Mouse (Mus musculus): Measurements from ENCODE around the gene Clpx.
"Not testable (repeated sequence)": the region's sequence is repeated elsewhere in the genome, so short reads cannot be mapped to it uniquely, and the experiment has no call there.

The Clpx gene

GRCm38 (mm10) chr9:65293973-65294715, at the start of gene Clpx:
Gene Clpx, plus strand, starts transcription at chr9:65294260.
- in situ Hi-C loops (cut with MboI, MseI), result no loop called here

GRCm38 (mm10) chr9:65247502-65248376, 46.3 kb upstream of the Clpx start:
- in situ Hi-C loops (cut with MboI, MseI), result no loop called here

GRCm38 (mm10) chr9:65248377-65248690, 45.7 kb upstream of the Clpx start:
- in situ Hi-C loops (cut with MboI, MseI), result no loop called here

GRCm38 (mm10) chr9:65252026-65252425, 42.0 kb upstream of the Clpx start:
- in situ Hi-C loops (cut with MboI, MseI), result loop anchor here (10.0 kb wide), 1 partner anchor 403 kb away; no protein-coding TSS in a partner anchor

GRCm38 (mm10) chr9:65255906-65256600, 38.0 kb upstream of the Clpx start:
- in situ Hi-C loops (cut with MboI, MseI), result loop anchor here (10.0 kb wide), 1 partner anchor 399 kb away; no protein-coding TSS in a partner anchor

- in situ Hi-C loops (cut with MboI, MseI), result loop anchor here (10.0 kb wide), 1 partner anchor 397 kb away; no protein-coding TSS in a partner anchor
Observed at GRCm38 (mm10) chr9:65257218-65257910, 36.7 kb upstream of the Clpx start.

- in situ Hi-C loops (cut with MboI, MseI), result loop anchor here (10.0 kb wide), 1 partner anchor 395 kb away; no protein-coding TSS in a partner anchor
Observed at GRCm38 (mm10) chr9:65259366-65259765, 34.7 kb upstream of the Clpx start.

- in situ Hi-C loops (cut with MboI, MseI), result loop anchor here (10.0 kb wide), 1 partner anchor 1843 kb away; no protein-coding TSS in a partner anchor
Observed at GRCm38 (mm10) chr9:65261591-65262230, 32.3 kb upstream of the Clpx start.

- in situ Hi-C loops (cut with MboI, MseI), result loop anchor here (10.0 kb wide), 1 partner anchor 1842 kb away; no protein-coding TSS in a partner anchor
Observed at GRCm38 (mm10) chr9:65262641-65263120, 31.4 kb upstream of the Clpx start.

- in situ Hi-C loops (cut with MboI, MseI), result loop anchor here (10.0 kb wide), 1 partner anchor 1840 kb away; no protein-coding TSS in a partner anchor
Observed at GRCm38 (mm10) chr9:65264959-65265358, 29.1 kb upstream of the Clpx start, which contains the start of gene Cilp. Gene Cilp, plus strand, starts transcription at chr9:65265180.

- in situ Hi-C loops (cut with MboI, MseI), result loop anchor here (10.0 kb wide), 1 partner anchor 1837 kb away; no protein-coding TSS in a partner anchor
Observed at GRCm38 (mm10) chr9:65267742-65268515, 26.1 kb upstream of the Clpx start.

- in situ Hi-C loops (cut with MboI, MseI), result no loop called here
Observed at GRCm38 (mm10) chr9:65273048-65273809, 20.8 kb upstream of the Clpx start.

GRCm38 (mm10) chr9:65273873-65274272, 20.2 kb upstream of the Clpx start:
- in situ Hi-C loops (cut with MboI, MseI), result no loop called here

- in situ Hi-C loops (cut with MboI, MseI), result not testable (repeated sequence)
Observed at GRCm38 (mm10) chr9:65274851-65275250, 19.2 kb upstream of the Clpx start.

GRCm38 (mm10) chr9:65275810-65276530, 18.1 kb upstream of the Clpx start:
- in situ Hi-C loops (cut with MboI, MseI), result no loop called here

- in situ Hi-C loops (cut with MboI, MseI), result no loop called here
Observed at GRCm38 (mm10) chr9:65281536-65282151, 12.4 kb upstream of the Clpx start.

- in situ Hi-C loops (cut with MboI, MseI), result no loop called here
Observed at GRCm38 (mm10) chr9:65283301-65283700, 10.8 kb upstream of the Clpx start.

- in situ Hi-C loops (cut with MboI, MseI), result not testable (repeated sequence)
Observed at GRCm38 (mm10) chr9:65288252-65288651, 5.8 kb upstream of the Clpx start.
